ENCODE assay signal across 19 mouse cellular contexts in the genomic region with DNA sequence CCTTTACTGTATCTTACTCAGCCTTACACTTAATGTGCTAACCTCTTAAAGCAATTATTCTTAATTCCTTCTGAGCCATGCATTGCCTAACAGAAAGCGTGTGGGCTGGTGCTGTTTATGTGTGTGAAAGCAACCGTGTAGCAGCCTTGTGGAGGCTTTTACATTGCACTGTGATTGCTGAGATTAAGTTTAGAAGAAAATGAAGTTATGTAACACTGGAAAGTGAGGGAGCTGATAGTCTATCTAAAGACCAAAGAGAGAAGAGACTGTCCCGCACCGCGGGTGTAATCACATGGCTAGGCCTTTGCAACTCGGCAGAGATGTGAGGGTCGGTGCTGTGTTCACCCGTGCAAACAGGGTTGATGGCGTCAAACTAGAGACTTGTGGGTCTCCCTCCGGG. TPM values are rescaled to one million over a fixed set of nuclear protein-coding genes. Genes with fewer than 3 reads are reported as not detected.
DNase-seq lines count a peak whose midpoint lies in the region.
"Had no signal": no experiment of that assay in that cellular context is flagged by ENCODE, and none has a peak within 500 bp of the region (broad histone marks: within the 10 kb centered on the region; RNA-seq: fewer than 3 reads in every experiment).

No protein-coding gene starts in this region.

- no peak overlapping the region for H3K4me3 ChIP-seq in heart, embryonic 10.5 days
- H3K4me3 ChIP-seq: embryonic facial prominence, embryonic 12.5 days; forebrain, embryonic 15.5 days; heart, adult 2 months; heart, embryonic 15.5 days; liver, embryonic 15.5 days; midbrain, embryonic 13.5 days; neural tube, embryonic 12.5 days had no signal

- H3K4me1 ChIP-seq in heart, embryonic 10.5 days: peaks cover 19% of the 10 kb centered on the region
- H3K4me1 ChIP-seq: embryonic facial prominence, embryonic 12.5 days; forebrain, embryonic 15.5 days; midbrain, embryonic 13.5 days; neural tube, embryonic 12.5 days had no signal

- WGBS in heart, embryonic 10.5 days: 78% methylated on average over 10 of the region's 10 CpGs

- H3K27ac ChIP-seq in heart, embryonic 10.5 days: no peak overlapping the region
- H3K27ac ChIP-seq: embryonic facial prominence, embryonic 12.5 days; forebrain, embryonic 15.5 days; heart, adult 2 months; heart, embryonic 15.5 days; liver, embryonic 15.5 days; midbrain, embryonic 13.5 days; neural tube, embryonic 12.5 days had no signal

- DNase-seq in heart, adult 11 months: peak; percentile 77
- no peak for DNase-seq in heart, embryonic 10.5 days (ENCODE audit: low spot score)
- DNase-seq in right cerebral cortex, adult 18-20 months: peak; percentile 59
- DNase-seq in right cerebral cortex, postnatal 10 days (ENCODE audit: low spot score in 2 of 2): no peak
- DNase-seq in gonadal fat pad, adult 2 months (ENCODE audit: low read depth): peak; percentile 75
- DNase-seq in lung, adult 18-20 months: no peak
- DNase-seq in thymus, postnatal 36 days: no peak
- DNase-seq: B cell, adult 2 months; cerebellum, adult 9-10 months; gastrocnemius, postnatal 10 days; heart, adult 2 months; heart, postnatal 4 days; thymus, adult 18-20 months had no signal

- H3K9me3 ChIP-seq in heart, embryonic 10.5 days: no peaks in the 10 kb centered on the region
- H3K9me3 ChIP-seq: embryonic facial prominence, embryonic 12.5 days; forebrain, embryonic 15.5 days; heart, embryonic 15.5 days; liver, embryonic 15.5 days; midbrain, embryonic 13.5 days; neural tube, embryonic 12.5 days had no signal

- no peaks in the 10 kb centered on the region for H3K27me3 ChIP-seq in heart, embryonic 10.5 days (ENCODE audit: insufficient read depth, poor library complexity, severe bottlenecking)
- H3K27me3 ChIP-seq: embryonic facial prominence, embryonic 12.5 days; forebrain, embryonic 15.5 days; heart, embryonic 15.5 days; liver, embryonic 15.5 days; midbrain, embryonic 13.5 days; neural tube, embryonic 12.5 days had no signal

- H3K36me3 ChIP-seq in heart, embryonic 10.5 days: peaks cover 45% of the 10 kb centered on the region

RNA-seq across cellular contexts. Expression of a gene that starts 16.1 kb away (rescaled TPM):
- 39.4 and 47.3 TPM in 2 replicates for polyA plus RNA-seq in heart, embryonic 10.5 days (2016; fragmentation: Nextera tagmentation; extraction: Ambion mirVana)
- polyA plus RNA-seq in gonadal fat pad, adult 2 months (2012; rRNA removed): 58.3 and 67.6 TPM in 2 replicates

RNA-seq across cellular contexts. Expression of a gene that starts 34.6 kb away (rescaled TPM):
- 143 and 145 TPM in 2 replicates for polyA plus RNA-seq in heart, embryonic 10.5 days (2016; fragmentation: Nextera tagmentation; extraction: Ambion mirVana)
- 46.4 and 56.3 TPM in 2 replicates for polyA plus RNA-seq in gonadal fat pad, adult 2 months (2012; rRNA removed)

RNA-seq across cellular contexts. Expression of a gene that starts 58.4 kb away (rescaled TPM):
- polyA plus RNA-seq in heart, embryonic 10.5 days (2016; fragmentation: Nextera tagmentation; extraction: Ambion mirVana): 71.3 and 83.9 TPM in 2 replicates
- polyA plus RNA-seq in gonadal fat pad, adult 2 months (2012; rRNA removed): 14.7 and 18.8 TPM in 2 replicates

Comparison
In these comparisons a context has a peak if more than half of its experiments do, and no peak if none do; other contexts are left out.
1. DNase-seq: peak in heart, adult 11 months (single experiment), right cerebral cortex, adult 18-20 months (single experiment) and gonadal fat pad, adult 2 months (single experiment); none in heart, embryonic 10.5 days (single experiment), right cerebral cortex, postnatal 10 days (0 of 2), lung, adult 18-20 months (0 of 2) and thymus, postnatal 36 days (0 of 2).